ENCODE assay signal across 8 mouse cellular contexts in genomic region chr1:172053541-172054440, GRCm38 (mm10). TPM values are rescaled to one million over a fixed set of nuclear protein-coding genes. Genes with fewer than 3 reads are reported as not detected.
DNase-seq lines count a peak whose midpoint lies in the region; ATAC-seq and TF ChIP-seq lines count a peak whose summit lies in the region.

No protein-coding gene starts in this region.

- TF ChIP-seq POLR2A in cerebellum, adult 2 months (IDR thresholded peaks at IDR 0.05; ENCODE audit: borderline replicate concordance, insufficient read depth, low read length), result 0 out of 2 replicates have a peak, but pooled peaks have one; percentile 13

- 5% methylated on average over 42 of the region's 42 CpGs for WGBS in kidney, embryonic 14.5 days
- 2% methylated on average over 42 of the region's 42 CpGs for WGBS in cerebellum, adult 2 months
- WGBS in midbrain, embryonic 11.5 days, result 2% methylated on average over 42 of the region's 42 CpGs

- no peaks in the 10 kb centered on the region for H3K9me3 ChIP-seq in kidney, embryonic 14.5 days (ENCODE audit: control insufficient read depth, low read length)
- H3K9me3 ChIP-seq in midbrain, embryonic 11.5 days (ENCODE audit: control insufficient read depth, low read length), result no peaks in the 10 kb centered on the region

- H3K4me1 ChIP-seq in kidney, embryonic 14.5 days (ENCODE audit: control insufficient read depth, insufficient read depth, low read length), result peaks cover 15% of the 10 kb centered on the region
- H3K4me1 ChIP-seq in cerebellum, adult 2 months (ENCODE audit: control insufficient read depth, insufficient read depth, low read length), result no peaks in the 10 kb centered on the region
- peaks cover 39% of the 10 kb centered on the region for H3K4me1 ChIP-seq in midbrain, embryonic 11.5 days (ENCODE audit: control insufficient read depth, insufficient read depth, low read length)

- H3K4me2 ChIP-seq in kidney, embryonic 14.5 days (replicated peaks; ENCODE audit: low read depth, low read length), result peak overlapping the region; percentile 69
- H3K4me2 ChIP-seq in midbrain, embryonic 11.5 days, result peak overlapping the region; percentile 65

- H3K27ac ChIP-seq in kidney, embryonic 14.5 days (ENCODE audit: low read depth, low read length), result no peak overlapping the region
- no peak overlapping the region for H3K27ac ChIP-seq in cerebellum, adult 2 months (ENCODE audit: insufficient read depth, low read length)
- no peak overlapping the region for H3K27ac ChIP-seq in midbrain, embryonic 11.5 days (ENCODE audit: low read depth, low read length)

- peaks cover 9% of the 10 kb centered on the region for H3K27me3 ChIP-seq in kidney, embryonic 14.5 days (ENCODE audit: control insufficient read depth, insufficient read depth, low read length)
- no peaks in the 10 kb centered on the region for H3K27me3 ChIP-seq in cerebellum, adult 2 months (ENCODE audit: control insufficient read depth, insufficient read depth, low read length)
- peaks cover 13% of the 10 kb centered on the region for H3K27me3 ChIP-seq in midbrain, embryonic 11.5 days (ENCODE audit: control insufficient read depth, insufficient read depth, low read length)

- no peak for TF ChIP-seq CTCF in cerebellum, adult 2 months (IDR thresholded peaks at IDR 0.05; ENCODE audit: borderline replicate concordance, insufficient read depth, low read depth, low read length)

- ATAC-seq in kidney, embryonic 14.5 days (ENCODE audit: low FRiP score, low TSS enrichment), result peak; percentile 20
- peak; percentile 46 for ATAC-seq in granulocyte monocyte progenitor cell, adult 5-6 weeks (replicated peaks; ENCODE audit: poor library complexity, severe bottlenecking)
- no peak for ATAC-seq in midbrain, embryonic 11.5 days (ENCODE audit: low FRiP score)
- no peak; the same call in 1 of the 2 replicates for ATAC-seq in megakaryocyte-erythroid progenitor cell, adult 5-6 weeks (replicated peaks; ENCODE audit: low FRiP score, low TSS enrichment, poor library complexity, severe bottlenecking)

- DNase-seq in kidney, postnatal 14 days, result no peak
- DNase-seq in cerebellum, adult 2 months, result peak; percentile 47 to 51
- DNase-seq in midbrain, embryonic 11.5 days (ENCODE audit: low spot score, missing footprints), result peak; percentile 92
- DNase-seq in adrenal gland, postnatal 14 days, result no peak
- DNase-seq in spleen, adult 18-20 months, result no peak

- H3K9ac ChIP-seq in kidney, embryonic 14.5 days (ENCODE audit: low read depth, low read length), result peak overlapping the region; percentile 55
- peak overlapping the region; percentile 66 for H3K9ac ChIP-seq in midbrain, embryonic 11.5 days (ENCODE audit: low read length)

- no peaks in the 10 kb centered on the region for H3K36me3 ChIP-seq in kidney, embryonic 14.5 days (ENCODE audit: control insufficient read depth, insufficient read depth, low read length)
- no peaks in the 10 kb centered on the region for H3K36me3 ChIP-seq in midbrain, embryonic 11.5 days (ENCODE audit: control insufficient read depth, insufficient read depth, low read length)

- H3K4me3 ChIP-seq in kidney, embryonic 14.5 days (ENCODE audit: low read length), result peak overlapping the region; percentile 34
- H3K4me3 ChIP-seq in cerebellum, adult 2 months (replicated peaks; ENCODE audit: insufficient read depth, low read depth, low read length), result peak overlapping the region; percentile 55
- H3K4me3 ChIP-seq in midbrain, embryonic 11.5 days (ENCODE audit: low read depth, low read length), result peak overlapping the region; percentile 39

RNA-seq across cellular contexts. Expression of gene Nhlh1, which starts 3.6 kb away (rescaled TPM):
- not detected in 2 replicates for polyA plus RNA-seq in kidney, embryonic 14.5 days (2014; fragmentation: Nextera tagmentation; extraction: Ambion mirVana)
- polyA plus RNA-seq in cerebellum, adult 2 months (2012; rRNA removed), result 0.05 and 0.07 TPM in 2 replicates
- not detected in 2 replicates for total RNA-seq in granulocyte monocyte progenitor cell, adult 5-6 weeks (2014; fragmentation: Nextera tagmentation)
- not detected in 2 replicates for total RNA-seq in granulocyte monocyte progenitor cell, adult 5-6 weeks (2017)
- polyA plus RNA-seq in midbrain, embryonic 11.5 days (2014; fragmentation: Nextera tagmentation; extraction: Ambion mirVana), result 10.7 and 11.0 TPM in 2 replicates
- total RNA-seq in megakaryocyte-erythroid progenitor cell, adult 5-6 weeks (2014; fragmentation: Nextera tagmentation), result not detected in 2 replicates
- total RNA-seq in megakaryocyte-erythroid progenitor cell, adult 5-6 weeks (2017), result not detected in 2 replicates
- not detected in 2 replicates for total RNA-seq in adrenal gland, postnatal 14 days (2021)

RNA-seq across cellular contexts. Expression of gene Vangl2, which starts 25.5 kb away (rescaled TPM):
- polyA plus RNA-seq in kidney, embryonic 14.5 days (2014; fragmentation: Nextera tagmentation; extraction: Ambion mirVana), result 18.2 and 19.0 TPM in 2 replicates
- polyA plus RNA-seq in cerebellum, adult 2 months (2012; rRNA removed), result 10.5 and 13.1 TPM in 2 replicates
- total RNA-seq in granulocyte monocyte progenitor cell, adult 5-6 weeks (2014; fragmentation: Nextera tagmentation), result 3.0 and 6.3 TPM in 2 replicates
- total RNA-seq in granulocyte monocyte progenitor cell, adult 5-6 weeks (2017), result 1.5 and 2.5 TPM in 2 replicates
- 49.3 and 52.9 TPM in 2 replicates for polyA plus RNA-seq in midbrain, embryonic 11.5 days (2014; fragmentation: Nextera tagmentation; extraction: Ambion mirVana)
- 1.6 and 1.9 TPM in 2 replicates for total RNA-seq in megakaryocyte-erythroid progenitor cell, adult 5-6 weeks (2014; fragmentation: Nextera tagmentation)
- 0.42 and 2.6 TPM in 2 replicates for total RNA-seq in megakaryocyte-erythroid progenitor cell, adult 5-6 weeks (2017)
- 4.6 and 6.8 TPM in 2 replicates for total RNA-seq in adrenal gland, postnatal 14 days (2021)

RNA-seq across cellular contexts. Expression of gene Copa, which starts 28.5 kb away (rescaled TPM):
- polyA plus RNA-seq in kidney, embryonic 14.5 days (2014; fragmentation: Nextera tagmentation; extraction: Ambion mirVana), result 78.1 and 194 TPM in 2 replicates
- polyA plus RNA-seq in cerebellum, adult 2 months (2012; rRNA removed), result 125 and 131 TPM in 2 replicates
- 183 and 188 TPM in 2 replicates for total RNA-seq in granulocyte monocyte progenitor cell, adult 5-6 weeks (2014; fragmentation: Nextera tagmentation)
- total RNA-seq in granulocyte monocyte progenitor cell, adult 5-6 weeks (2017), result 175 and 184 TPM in 2 replicates
- 178 and 194 TPM in 2 replicates for polyA plus RNA-seq in midbrain, embryonic 11.5 days (2014; fragmentation: Nextera tagmentation; extraction: Ambion mirVana)
- total RNA-seq in megakaryocyte-erythroid progenitor cell, adult 5-6 weeks (2014; fragmentation: Nextera tagmentation), result 107 and 133 TPM in 2 replicates
- 107 and 114 TPM in 2 replicates for total RNA-seq in megakaryocyte-erythroid progenitor cell, adult 5-6 weeks (2017)
- 161 TPM in 2 replicates for total RNA-seq in adrenal gland, postnatal 14 days (2021)

RNA-seq across cellular contexts. Expression of gene Ncstn, which starts 28.8 kb away (rescaled TPM):
- polyA plus RNA-seq in kidney, embryonic 14.5 days (2014; fragmentation: Nextera tagmentation; extraction: Ambion mirVana), result 66.5 and 136 TPM in 2 replicates
- 84.3 and 89.3 TPM in 2 replicates for polyA plus RNA-seq in cerebellum, adult 2 months (2012; rRNA removed)
- total RNA-seq in granulocyte monocyte progenitor cell, adult 5-6 weeks (2014; fragmentation: Nextera tagmentation), result 63.1 and 77.4 TPM in 2 replicates
- total RNA-seq in granulocyte monocyte progenitor cell, adult 5-6 weeks (2017), result 29.3 and 38.9 TPM in 2 replicates
- 107 and 108 TPM in 2 replicates for polyA plus RNA-seq in midbrain, embryonic 11.5 days (2014; fragmentation: Nextera tagmentation; extraction: Ambion mirVana)
- total RNA-seq in megakaryocyte-erythroid progenitor cell, adult 5-6 weeks (2014; fragmentation: Nextera tagmentation), result 42.0 and 57.3 TPM in 2 replicates
- 19.7 and 24.6 TPM in 2 replicates for total RNA-seq in megakaryocyte-erythroid progenitor cell, adult 5-6 weeks (2017)
- 89.8 and 101 TPM in 2 replicates for total RNA-seq in adrenal gland, postnatal 14 days (2021)

Comparison
In these comparisons a context has a peak if more than half of its experiments do, and no peak if none do; other contexts are left out.
1. ATAC-seq: peak in kidney, embryonic 14.5 days (single experiment) and granulocyte monocyte progenitor cell, adult 5-6 weeks (single experiment); none in midbrain, embryonic 11.5 days (single experiment) and megakaryocyte-erythroid progenitor cell, adult 5-6 weeks (single experiment).
2. DNase-seq: peak in cerebellum, adult 2 months (2 of 2) and midbrain, embryonic 11.5 days (single experiment); none in kidney, postnatal 14 days (single experiment), adrenal gland, postnatal 14 days (single experiment) and spleen, adult 18-20 months (0 of 2).
3. Peak in every context shown above with its lines, with median percentiles within 50 percentile points of each other: H3K4me3 ChIP-seq.